Comparison of ENCODE assay signal across 9 mouse cellular contexts in the genomic region with DNA sequence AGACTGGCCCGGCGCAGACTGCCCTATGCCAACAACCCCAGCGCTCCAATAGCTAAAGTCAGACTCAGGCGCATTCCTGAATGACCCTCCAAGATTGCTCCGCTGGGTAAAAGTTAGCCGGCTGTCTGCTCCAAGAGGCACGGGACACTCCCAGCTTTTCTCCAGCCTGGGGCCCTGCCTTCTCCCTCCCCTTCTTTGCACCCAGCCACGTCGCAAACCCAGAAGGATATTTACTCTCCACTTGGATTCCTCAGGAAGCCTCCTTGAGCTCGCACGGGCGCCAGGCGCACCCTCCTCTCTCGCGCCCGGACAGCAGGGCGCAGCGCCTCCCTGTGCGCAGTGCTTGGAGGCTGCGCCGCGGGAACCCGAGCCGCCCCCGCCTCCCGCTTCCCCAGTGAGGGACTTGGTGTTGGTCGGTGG. TPM values are rescaled to one million over a fixed set of nuclear protein-coding genes. Genes with fewer than 3 reads are reported as not detected.
DNase-seq lines count a peak whose midpoint lies in the region; ATAC-seq and TF ChIP-seq lines count a peak whose summit lies in the region.
"Had no signal": no experiment of that assay in that cellular context is flagged by ENCODE, and none has a peak within 500 bp of the region (broad histone marks: within the 10 kb centered on the region; RNA-seq: fewer than 3 reads in every experiment).

No protein-coding gene starts in this region.

- H3K27me3 ChIP-seq in heart, embryonic 16.5 days (ENCODE audit: control insufficient read depth, insufficient read depth, low read length) = peaks cover 88% of the 10 kb centered on the region
- peaks cover 28% of the 10 kb centered on the region for H3K27me3 ChIP-seq in heart, adult 2 months (ENCODE audit: control insufficient read depth, insufficient read depth, low read length)
- peaks cover 75% of the 10 kb centered on the region for H3K27me3 ChIP-seq in embryonic facial prominence, embryonic 11.5 days (ENCODE audit: control insufficient read depth, insufficient read depth, low read length)
- peaks cover 69% of the 10 kb centered on the region for H3K27me3 ChIP-seq in midbrain, embryonic 16.5 days (ENCODE audit: control insufficient read depth, insufficient read depth, low read depth, low read length)

- no peak overlapping the region for H3K9ac ChIP-seq in heart, embryonic 16.5 days (ENCODE audit: low read length)
- no peak overlapping the region for H3K9ac ChIP-seq in heart, adult 2 months (ENCODE audit: low read depth, low read length)
- H3K9ac ChIP-seq in embryonic facial prominence, embryonic 11.5 days (replicated peaks; ENCODE audit: low read length) = no peak overlapping the region
- H3K9ac ChIP-seq in midbrain, embryonic 16.5 days (ENCODE audit: low read depth, low read length) = no peak overlapping the region
- H3K9ac ChIP-seq: liver, embryonic 14.5 days had no signal

- H3K79me2 ChIP-seq in heart, adult 2 months (replicated peaks; ENCODE audit: control insufficient read depth, insufficient read depth, low read length) = no peaks in the 10 kb centered on the region

- no peak for TF ChIP-seq POLR2A in heart, adult 2 months (IDR thresholded peaks at IDR 0.05; ENCODE audit: insufficient read depth, low read depth, low read length)

- TF ChIP-seq EP300 in heart, adult 2 months (IDR thresholded peaks at IDR 0.05; ENCODE audit: insufficient read depth, low read depth, low read length) = no peak

- under 1% methylated on average over 26 of the region's 27 CpGs for WGBS in heart, embryonic 16.5 days
- WGBS in heart, adult 2 months = 1% methylated on average over 27 of the region's 27 CpGs
- WGBS in embryonic facial prominence, embryonic 11.5 days = under 1% methylated on average over 26 of the region's 27 CpGs
- WGBS in midbrain, embryonic 16.5 days = 3% methylated on average over 27 of the region's 27 CpGs

- intact Hi-C loops in heart, adult 2 months (cut with DNase I) = loop anchor here (10.0 kb wide), 1 partner anchor 876 kb away; no protein-coding TSS in a partner anchor

- H3K27ac ChIP-seq in heart, embryonic 16.5 days (ENCODE audit: low read length) = no peak overlapping the region
- no peak overlapping the region for H3K27ac ChIP-seq in heart, adult 2 months
- no peak overlapping the region for H3K27ac ChIP-seq in embryonic facial prominence, embryonic 11.5 days (replicated peaks; ENCODE audit: low read depth, low read length)
- H3K27ac ChIP-seq in midbrain, embryonic 16.5 days (ENCODE audit: low read length) = no peak overlapping the region
- H3K27ac ChIP-seq: liver, embryonic 14.5 days had no signal

- no peak for TF ChIP-seq CTCF in heart, adult 2 months (IDR thresholded peaks at IDR 0.05)

- peak overlapping the region; percentile 22 for H3K4me3 ChIP-seq in heart, embryonic 16.5 days (ENCODE audit: low read length)
- no peak overlapping the region for H3K4me3 ChIP-seq in heart, adult 2 months
- H3K4me3 ChIP-seq in embryonic facial prominence, embryonic 11.5 days (ENCODE audit: low read depth, low read length) = 0 out of 2 replicates have a peak overlapping the region, but pooled peaks have one; percentile 14
- peak overlapping the region; percentile 47 for H3K4me3 ChIP-seq in midbrain, embryonic 16.5 days (ENCODE audit: low read depth, low read length)

- H3K9me3 ChIP-seq in heart, embryonic 16.5 days (replicated peaks; ENCODE audit: control insufficient read depth, low read length) = no peaks in the 10 kb centered on the region
- H3K9me3 ChIP-seq in embryonic facial prominence, embryonic 11.5 days (replicated peaks; ENCODE audit: control insufficient read depth, low read length) = no peaks in the 10 kb centered on the region
- H3K9me3 ChIP-seq in midbrain, embryonic 16.5 days (replicated peaks; ENCODE audit: control insufficient read depth, low read length, poor library complexity, severe bottlenecking) = no peaks in the 10 kb centered on the region

- DNase-seq in heart, adult 2 months = no peak
- peak; percentile 21 for DNase-seq in embryonic facial prominence, embryonic 11.5 days (ENCODE audit: low spot score)
- DNase-seq in kidney, postnatal 10 days = peak; percentile 8
- DNase-seq in frontal cortex, postnatal 14 days (ENCODE audit: low spot score in 2 of 2) = no peak
- no peak for DNase-seq in layer of hippocampus, postnatal 10 days (ENCODE audit: low spot score in 2 of 2)

- peaks cover 4% of the 10 kb centered on the region for H3K4me1 ChIP-seq in heart, embryonic 16.5 days (ENCODE audit: control insufficient read depth, insufficient read depth, low read length)
- no peaks in the 10 kb centered on the region for H3K4me1 ChIP-seq in heart, adult 2 months (ENCODE audit: control insufficient read depth, insufficient read depth, low read length)
- H3K4me1 ChIP-seq in embryonic facial prominence, embryonic 11.5 days (ENCODE audit: control insufficient read depth, insufficient read depth, low read length) = peaks cover 12% of the 10 kb centered on the region
- H3K4me1 ChIP-seq in midbrain, embryonic 16.5 days (ENCODE audit: control insufficient read depth, insufficient read depth, low read length) = peaks cover 31% of the 10 kb centered on the region

- peak overlapping the region; percentile 61; the same call in 1 of the 2 replicates for H3K4me2 ChIP-seq in heart, embryonic 16.5 days (ENCODE audit: low read depth, low read length)
- no peak overlapping the region for H3K4me2 ChIP-seq in embryonic facial prominence, embryonic 11.5 days (ENCODE audit: low read depth, low read length)
- H3K4me2 ChIP-seq in midbrain, embryonic 16.5 days (ENCODE audit: low read length) = peak overlapping the region; percentile 83

- no peaks in the 10 kb centered on the region for H3K36me3 ChIP-seq in heart, embryonic 16.5 days (ENCODE audit: control insufficient read depth, insufficient read depth)
- H3K36me3 ChIP-seq in heart, adult 2 months (ENCODE audit: control insufficient read depth, insufficient read depth, low read length) = no peaks in the 10 kb centered on the region
- no peaks in the 10 kb centered on the region for H3K36me3 ChIP-seq in embryonic facial prominence, embryonic 11.5 days (replicated peaks; ENCODE audit: control insufficient read depth, insufficient read depth, low read depth, low read length)
- no peaks in the 10 kb centered on the region for H3K36me3 ChIP-seq in midbrain, embryonic 16.5 days (ENCODE audit: control insufficient read depth, insufficient read depth, low read length)

- no peak for ATAC-seq in heart, embryonic 16.5 days (replicated peaks; ENCODE audit: extremely low read depth, insufficient read depth, low FRiP score)
- ATAC-seq in embryonic facial prominence, embryonic 11.5 days (replicated peaks; ENCODE audit: insufficient number of reproducible peaks, low FRiP score, low TSS enrichment, low read depth) = 0 out of 2 replicates have a peak, but pooled peaks have one; percentile 20
- ATAC-seq in midbrain, embryonic 16.5 days = 0 out of 2 replicates have a peak, but pooled peaks have one; percentile 16
- ATAC-seq in monocyte, adult 5-6 weeks (replicated peaks; ENCODE audit: insufficient number of reproducible peaks, low FRiP score, low TSS enrichment, poor library complexity, severe bottlenecking) = no peak

RNA-seq across cellular contexts. Expression of a gene that starts 8.2 kb away (rescaled TPM):
- 0.14 and 0.82 TPM in 2 replicates for polyA plus RNA-seq in heart, embryonic 16.5 days (2015; fragmentation: Nextera tagmentation; extraction: Ambion mirVana)
- not detected for total RNA-seq in heart, adult 2 months (2021)
- polyA plus RNA-seq in heart, adult 2 months (2012; rRNA removed) = not detected in 2 replicates
- 1.6 and 2.9 TPM in 2 replicates for polyA plus RNA-seq in embryonic facial prominence, embryonic 11.5 days (2014; fragmentation: Nextera tagmentation; extraction: Ambion mirVana)
- 0.83 and 1.0 TPM in 2 replicates for polyA plus RNA-seq in midbrain, embryonic 16.5 days (2015; fragmentation: Nextera tagmentation; extraction: Ambion mirVana)
- total RNA-seq in monocyte, adult 5-6 weeks (2017) = not detected in 3 replicates
- total RNA-seq in layer of hippocampus, postnatal 10 days (2021) = 1 to 10 TPM in 1 of 2 experiments, under 1 TPM in 1; 0.94 to 1.1 TPM

Comparison
In these comparisons a context has a peak if more than half of its experiments do, and no peak if none do; other contexts are left out.
1. ATAC-seq: peak in embryonic facial prominence, embryonic 11.5 days (single experiment) and midbrain, embryonic 16.5 days (single experiment); none in heart, embryonic 16.5 days (single experiment) and monocyte, adult 5-6 weeks (single experiment).
2. DNase-seq: peak in embryonic facial prominence, embryonic 11.5 days (single experiment) and kidney, postnatal 10 days (single experiment); none in heart, adult 2 months (0 of 2), frontal cortex, postnatal 14 days (0 of 2) and layer of hippocampus, postnatal 10 days (0 of 2).